Mouse (Mus musculus) kidney, embryonic 16.5 days (tissue): ENCODE measurements around the gene 4933428G20Rik. TPM values are rescaled to one million over a fixed set of nuclear protein-coding genes. Genes with fewer than 3 reads are reported as not detected.
A peak's percentile ranks its signal among the peaks of the same experiment; 100 is the strongest.

Experiments
- ATAC-seq: fragments of 200-750 bp; cut with Nextera tagmentation; 2 replicates; pipeline ENCODE4 v1.8.0; 2017; ENCODE audit warnings: moderate TSS enrichment; ENCODE audit not compliant: low FRiP score, low TSS enrichment
- H3K27ac ChIP-seq: fragments of 300-500 bp; sonication (generic); 2 replicates; pipeline ENCODE4 v1.5.1; 2014; ENCODE audit warnings: low read length
- H3K27me3 ChIP-seq: fragments of 300-500 bp; sonication (generic); 2 replicates; pipeline ENCODE4 v1.6.1; 2014; ENCODE audit warnings: low read length, control low read depth, mixed read lengths; ENCODE audit not compliant: insufficient read depth
- H3K36me3 ChIP-seq: fragments of 300-500 bp; sonication (generic); 2 replicates; pipeline ENCODE4 v1.6.1; 2014; ENCODE audit warnings: low read length, control low read depth, mixed read lengths; ENCODE audit not compliant: insufficient read depth
- H3K4me1 ChIP-seq: fragments of 300-500 bp; sonication (generic); 2 replicates; pipeline ENCODE4 v1.6.1; 2014; ENCODE audit warnings: low read length, control low read depth, mixed read lengths; ENCODE audit not compliant: insufficient read depth
- H3K4me2 ChIP-seq: fragments of 300-500 bp; sonication (generic); replicated peaks from 2 replicates; pipeline ENCODE4 v1.6.1; 2014; ENCODE audit warnings: low read depth, low read length
- H3K4me3 ChIP-seq: fragments of 300-500 bp; sonication (generic); 2 replicates; pipeline ENCODE4 v1.5.1; 2014; ENCODE audit warnings: mild to moderate bottlenecking, low read length
- H3K9ac ChIP-seq: fragments of 300-500 bp; sonication (generic); replicated peaks from 2 replicates; pipeline ENCODE4 v1.6.1; 2014; ENCODE audit warnings: low read length
- H3K9me3 ChIP-seq: fragments of 300-500 bp; sonication (generic); 2 replicates; pipeline ENCODE4 v1.6.1; 2016; ENCODE audit warnings: low read length, control low read depth
- WGBS: fragments of 180-500 bp; shearing (Covaris S2); extraction: QIAGEN DNeasy Blood & Tissue Kit; methylation state at CpG from one replicate; pipeline ENCODE4 v1.1.7; 2014; 5-methylcytosine and 5-hydroxymethylcytosine counted together
- polyA plus RNA-seq: library from polyadenylated mRNA; unstranded; fragments of >200 nt; fragmentation: Nextera tagmentation; extraction: Ambion mirVana; gene quantifications from 2 replicates; pipeline ENCODE4 v1.2.1, GENCODE M21; 2015

4933428G20Rik gene
- polyA plus RNA-seq, 1 experiment from 2014 or later = 0.75 TPM

DNA sequence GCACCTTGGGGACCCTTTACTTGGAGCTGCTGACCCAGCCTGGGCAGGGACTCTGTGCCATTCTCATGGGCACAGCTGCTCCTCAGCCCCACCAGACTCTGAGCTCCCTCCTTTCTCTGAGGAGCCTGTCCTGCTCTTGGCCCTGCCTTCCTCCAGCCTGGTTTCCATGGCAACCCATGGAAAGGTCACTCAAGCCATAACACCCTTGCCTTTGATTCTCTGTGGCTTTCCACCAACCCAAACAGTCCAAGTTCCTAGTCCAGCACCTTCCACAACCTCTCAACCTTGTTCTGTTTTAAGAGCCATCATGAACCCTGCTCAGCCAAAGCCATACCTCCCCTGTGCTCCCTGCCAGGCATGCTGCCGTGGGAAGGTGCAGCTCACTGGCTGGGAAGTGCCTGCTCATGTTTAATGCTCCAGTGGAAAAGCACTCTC is 23.7 kb upstream of the 4933428G20Rik start:
- no peaks in the 10 kb centered on the region for H3K36me3 ChIP-seq

DNA sequence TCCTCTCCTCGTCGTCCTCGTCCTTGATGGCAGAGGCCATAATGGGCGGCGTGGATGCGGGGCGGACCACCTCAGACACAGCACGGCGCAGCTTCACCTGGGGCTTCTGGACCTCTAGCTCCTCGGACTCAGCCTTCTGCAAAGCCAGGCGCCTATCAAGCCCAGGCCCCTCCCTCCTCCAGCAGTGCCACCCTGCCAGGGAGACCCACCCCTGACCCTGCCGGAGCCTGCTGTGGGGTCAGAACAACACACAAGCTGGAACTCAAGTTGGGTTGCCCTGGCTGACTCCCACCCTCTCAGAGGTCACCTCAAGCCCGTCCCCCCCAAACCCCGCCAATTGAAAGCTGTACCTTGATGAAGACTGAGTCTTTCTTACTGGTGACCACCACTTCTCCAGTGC is 23.0 kb upstream of the 4933428G20Rik start:
- WGBS = 72% methylated on average over 14 of the region's 14 CpGs
- no peaks in the 10 kb centered on the region for H3K36me3 ChIP-seq

More for the DNA sequence above, 23.7 kb upstream of the 4933428G20Rik start:
- Histone ChIP-seq H3K4me3 (no peak overlapping the region), H3K9ac (no peak overlapping the region), H3K27ac (peak overlapping the region; percentile 41; the same call in 1 of the 2 replicates), H3K27me3 (no peaks in the 10 kb centered on the region), H3K4me1 (peaks cover 24% of the 10 kb centered on the region), H3K9me3 (no peaks in the 10 kb centered on the region), H3K4me2 (no peak overlapping the region)
- ATAC-seq = peak; percentile 64
- WGBS = 4% methylated on average over 1 of the region's 1 CpGs

DNA sequence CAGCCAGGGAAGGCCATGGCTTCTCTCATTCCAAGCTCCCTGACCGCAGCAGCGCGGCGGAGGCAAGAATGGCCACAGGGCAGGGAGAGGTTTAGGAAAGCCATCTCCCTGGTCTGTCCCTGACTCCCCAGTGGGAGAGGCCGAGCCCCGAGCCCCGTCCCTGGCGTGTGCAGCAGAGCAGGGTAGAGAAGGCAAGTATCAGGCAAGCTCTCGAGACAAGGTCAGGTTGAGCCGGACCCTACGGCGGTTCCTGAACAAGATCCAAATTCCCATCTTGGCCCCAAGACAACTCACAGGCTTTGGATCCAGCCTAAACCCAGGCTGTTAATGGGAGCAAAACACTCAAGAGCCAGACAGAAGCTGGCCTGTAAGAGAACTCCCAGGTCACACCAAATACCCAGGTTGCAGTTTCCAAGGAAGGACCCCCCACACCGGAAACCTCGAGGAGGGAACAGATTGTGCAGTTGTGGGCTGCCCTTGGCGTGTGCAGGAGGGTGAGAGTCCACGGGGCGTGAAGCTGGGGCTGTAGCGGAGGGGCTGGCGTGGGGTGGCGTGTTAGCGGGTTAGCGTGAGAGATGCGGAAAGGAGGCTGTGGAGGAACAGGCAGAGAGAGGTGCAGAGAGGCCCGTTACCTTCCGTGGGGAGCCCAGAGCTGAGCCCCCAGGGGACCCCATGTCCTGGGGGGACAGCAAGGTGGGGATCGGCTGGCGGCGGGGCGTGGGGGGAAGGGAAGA is 21.8 kb upstream of the 4933428G20Rik start:
- H3K4me1 ChIP-seq = peaks cover 24% of the 10 kb centered on the region
- H3K27me3 ChIP-seq = no peaks in the 10 kb centered on the region
- ATAC-seq = no peak
- no peak overlapping the region for H3K4me2 ChIP-seq
- H3K9me3 ChIP-seq = no peaks in the 10 kb centered on the region
- no peaks in the 10 kb centered on the region for H3K36me3 ChIP-seq
- WGBS = 73% methylated on average over 29 of the region's 29 CpGs
- H3K27ac ChIP-seq = no peak overlapping the region
- H3K4me3 ChIP-seq = no peak overlapping the region
- no peak overlapping the region; the same call in 1 of the 2 replicates for H3K9ac ChIP-seq

More for the DNA sequence above, 23.0 kb upstream of the 4933428G20Rik start:
- Histone ChIP-seq H3K9me3 (no peaks in the 10 kb centered on the region), H3K27ac (no peak overlapping the region), H3K4me2 (no peak overlapping the region), H3K4me1 (peaks cover 24% of the 10 kb centered on the region), H3K27me3 (no peaks in the 10 kb centered on the region), H3K4me3 (no peak overlapping the region), H3K9ac (no peak overlapping the region)
- ATAC-seq = no peak

DNA sequence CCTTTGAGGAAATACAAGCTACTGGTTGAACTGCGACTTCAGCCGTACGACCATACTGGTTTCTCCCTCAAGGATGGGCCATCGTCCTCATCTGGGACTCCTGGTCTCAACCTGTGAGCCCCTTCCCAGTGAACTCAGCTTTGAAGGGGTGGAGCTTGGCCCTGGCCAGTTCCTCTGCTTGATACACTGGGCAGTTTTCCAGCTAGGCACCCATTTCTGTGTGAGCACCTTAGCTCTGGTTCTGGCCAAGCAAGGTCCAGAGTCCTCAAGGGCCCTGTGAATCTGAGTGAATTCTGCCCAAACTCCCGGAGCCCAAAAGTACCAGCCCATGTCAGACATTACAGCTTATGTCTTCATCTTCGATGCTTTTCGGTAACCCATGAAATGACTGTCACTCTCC is 20.4 kb upstream of the 4933428G20Rik start:
- H3K36me3 ChIP-seq = no peaks in the 10 kb centered on the region
- WGBS = 82% methylated on average over 7 of the region's 7 CpGs
- ATAC-seq = no peak

DNA sequence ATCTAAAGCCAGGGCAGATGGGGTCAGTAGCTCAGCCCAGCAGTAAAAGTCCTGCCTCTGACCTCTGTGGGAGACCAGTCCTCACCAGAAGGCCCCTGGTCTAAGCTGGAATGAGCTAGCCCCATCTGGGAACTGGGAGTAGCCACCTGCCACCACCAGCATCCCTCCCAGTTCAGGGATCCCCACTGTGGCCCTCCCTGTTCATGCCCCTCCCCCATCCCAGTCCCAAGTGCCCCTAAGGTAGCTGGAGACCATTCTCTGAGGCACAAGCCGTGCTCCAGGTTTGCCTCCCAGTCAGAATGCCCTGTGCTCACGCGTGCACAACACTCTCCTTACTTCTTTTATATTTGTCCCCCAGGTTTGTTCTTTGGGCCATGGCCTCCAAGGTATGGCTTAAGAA is 12.9 kb upstream of the 4933428G20Rik start:
- WGBS = 83% methylated on average over 3 of the region's 3 CpGs
- no peak overlapping the region for H3K4me3 ChIP-seq
- no peak overlapping the region for H3K4me2 ChIP-seq
- no peaks in the 10 kb centered on the region for H3K36me3 ChIP-seq
- H3K4me1 ChIP-seq = peaks cover 18% of the 10 kb centered on the region
- no peak overlapping the region for H3K27ac ChIP-seq
- H3K27me3 ChIP-seq = no peaks in the 10 kb centered on the region
- no peaks in the 10 kb centered on the region for H3K9me3 ChIP-seq
- no peak for ATAC-seq
- H3K9ac ChIP-seq = no peak overlapping the region

More for the DNA sequence above, 20.4 kb upstream of the 4933428G20Rik start:
- Histone ChIP-seq H3K9ac (no peak overlapping the region), H3K9me3 (no peaks in the 10 kb centered on the region), H3K4me1 (peaks cover 24% of the 10 kb centered on the region), H3K27ac (no peak overlapping the region), H3K4me3 (no peak overlapping the region), H3K27me3 (no peaks in the 10 kb centered on the region), H3K4me2 (no peak overlapping the region)

DNA sequence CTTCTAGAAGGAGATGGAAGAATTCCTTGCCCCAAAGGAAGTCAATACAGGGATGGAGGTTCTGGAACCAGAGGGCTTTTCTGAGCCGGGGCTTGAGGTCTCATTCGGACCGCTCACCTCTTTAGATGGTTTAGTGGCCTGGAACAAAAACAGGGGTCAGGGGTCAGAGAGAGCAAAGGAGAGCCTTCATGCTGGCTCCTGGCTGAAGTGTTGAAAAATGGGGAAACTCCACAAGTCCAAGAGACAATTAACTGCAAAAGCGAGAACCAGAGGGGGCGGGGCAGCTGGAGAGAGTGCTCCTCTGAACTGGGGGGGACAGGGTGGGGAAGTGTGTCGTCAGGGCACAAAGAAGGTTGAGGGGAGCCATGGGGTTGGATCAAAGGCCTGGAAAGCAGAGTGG is 12.4 kb upstream of the 4933428G20Rik start:
- Histone ChIP-seq H3K4me1 (peaks cover 18% of the 10 kb centered on the region), H3K9me3 (no peaks in the 10 kb centered on the region), H3K4me2 (peak overlapping the region; percentile 31), H3K9ac (no peak overlapping the region), H3K4me3 (no peak overlapping the region), H3K36me3 (no peaks in the 10 kb centered on the region), H3K27ac (peak overlapping the region; percentile 82; the same call in 1 of the 2 replicates), H3K27me3 (no peaks in the 10 kb centered on the region)
- ATAC-seq = no peak
- 62% methylated on average over 6 of the region's 6 CpGs for WGBS

DNA sequence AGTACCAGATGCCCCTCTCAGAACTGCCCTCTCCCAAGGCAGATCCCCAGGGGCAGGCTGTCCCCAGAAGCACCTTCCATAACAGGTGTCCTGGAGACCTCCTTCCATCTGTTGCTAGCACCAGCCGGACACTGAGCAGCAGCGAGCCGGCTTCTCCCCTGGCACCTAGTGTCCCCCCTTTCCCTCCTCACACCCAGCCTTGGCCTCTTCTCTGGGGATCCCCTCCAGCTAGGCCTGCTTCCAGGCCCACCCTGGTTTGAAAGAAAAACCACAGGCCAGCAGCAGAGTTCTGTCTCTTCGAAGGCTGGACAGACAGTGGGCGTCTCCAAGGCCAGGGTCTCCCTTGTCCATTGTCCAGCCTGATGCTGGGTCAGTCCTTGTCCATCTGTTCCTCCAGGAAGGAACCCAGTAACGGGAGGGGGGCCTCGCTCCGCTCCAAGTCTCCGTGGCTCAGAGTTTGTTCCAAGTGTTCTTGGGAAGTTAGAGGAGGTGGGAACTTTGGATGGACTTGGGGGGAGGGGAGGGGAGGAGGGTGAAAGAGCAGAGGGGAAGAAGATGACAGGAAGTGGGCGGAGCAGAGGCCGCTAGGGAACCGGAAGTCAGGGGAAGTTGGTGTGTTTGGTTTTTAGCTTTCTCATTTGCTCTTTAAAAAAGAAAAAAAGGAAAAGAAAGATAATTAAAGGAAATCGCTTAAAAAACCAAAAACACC is 11.7 kb upstream of the 4933428G20Rik start:
- Histone ChIP-seq H3K9me3 (no peaks in the 10 kb centered on the region), H3K27ac (peak overlapping the region; percentile 82), H3K36me3 (no peaks in the 10 kb centered on the region), H3K4me3 (peak overlapping the region; percentile 9; the same call in 1 of the 2 replicates), H3K9ac (peak overlapping the region; percentile 50), H3K4me2 (peak overlapping the region; percentile 31), H3K4me1 (peaks cover 18% of the 10 kb centered on the region), H3K27me3 (no peaks in the 10 kb centered on the region)
- ATAC-seq = peak; percentile 47; the same call in 1 of the 2 replicates
- WGBS = 50% methylated on average over 13 of the region's 13 CpGs

DNA sequence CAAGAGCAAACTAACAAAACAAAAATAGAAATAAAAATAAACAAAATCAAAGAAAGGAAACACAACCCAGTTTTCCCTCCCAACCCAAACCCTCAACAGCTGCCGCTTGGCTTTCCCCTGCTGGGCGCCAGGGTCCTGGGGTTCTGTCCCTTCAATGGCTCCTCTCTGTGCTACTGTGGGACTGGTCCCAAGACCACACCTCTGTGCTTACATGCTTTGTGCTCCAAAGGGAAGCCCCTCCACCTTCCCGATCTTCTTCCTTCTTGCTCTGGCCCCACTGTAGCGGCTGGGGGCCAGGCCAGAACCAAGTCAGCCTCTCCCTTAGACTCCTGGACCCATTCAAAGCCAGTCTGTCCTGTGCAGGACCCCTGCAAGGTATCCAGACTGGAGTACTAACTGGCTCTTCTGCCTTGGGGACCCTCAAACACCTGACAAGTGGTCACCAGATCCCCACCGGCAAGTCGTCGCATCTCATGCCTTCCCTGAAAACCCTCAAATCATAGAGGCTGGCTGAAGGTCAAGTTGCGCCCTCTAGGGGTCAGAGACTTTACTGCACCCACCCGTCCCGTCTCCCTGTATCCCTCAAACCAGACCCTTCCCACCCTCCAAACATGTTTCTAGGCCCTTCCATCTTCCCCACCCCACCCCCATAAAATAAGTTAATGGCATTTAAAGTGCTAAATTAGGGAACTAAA is 11.0 kb upstream of the 4933428G20Rik start:
- Histone ChIP-seq H3K4me3 (no peak overlapping the region), H3K4me1 (peaks cover 18% of the 10 kb centered on the region), H3K9me3 (no peaks in the 10 kb centered on the region), H3K4me2 (peak overlapping the region; percentile 3; the same call in 1 of the 2 replicates), H3K27ac (no peak overlapping the region), H3K36me3 (no peaks in the 10 kb centered on the region), H3K27me3 (no peaks in the 10 kb centered on the region), H3K9ac (no peak overlapping the region)
- WGBS = 37% methylated on average over 10 of the region's 10 CpGs
- ATAC-seq = no peak

DNA sequence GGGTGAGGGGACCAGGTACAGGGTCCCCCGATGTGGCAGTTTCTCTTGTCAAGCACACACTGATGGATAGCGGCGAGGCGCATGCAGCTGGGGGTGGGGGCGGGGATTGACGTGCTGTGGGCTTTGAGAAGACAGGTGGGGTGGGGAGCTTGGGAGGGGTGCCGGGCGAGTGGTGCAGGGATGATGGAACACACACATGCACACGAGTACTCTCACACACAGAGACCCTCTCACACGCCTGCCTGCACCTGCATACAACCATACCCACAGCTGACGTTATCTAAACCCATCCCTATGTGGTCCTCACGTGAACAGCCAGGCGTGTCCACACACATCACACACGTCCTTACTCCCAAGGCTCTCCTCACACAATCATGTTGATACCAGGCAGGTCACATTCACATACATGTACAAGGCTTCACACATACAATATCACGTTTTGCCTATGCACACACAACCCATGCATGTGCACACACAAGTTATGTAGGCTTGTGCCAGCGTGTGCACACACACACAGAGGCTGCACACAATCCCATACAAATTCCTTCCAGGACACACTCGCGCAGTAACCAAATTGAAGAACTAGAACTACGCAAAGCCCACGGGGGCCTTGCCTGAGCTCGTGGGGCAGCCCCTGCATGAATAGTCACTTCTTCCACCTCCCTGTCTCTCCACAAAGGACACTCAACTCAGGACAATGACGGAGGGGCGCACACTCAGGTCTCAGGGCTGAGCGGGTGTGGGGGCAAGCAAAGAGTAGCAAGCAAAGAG is 9.8 kb upstream of the 4933428G20Rik start:
- no peaks in the 10 kb centered on the region for H3K27me3 ChIP-seq
- 0 out of 2 replicates have a peak overlapping the region, but pooled peaks have one; percentile 20 for H3K9ac ChIP-seq
- ATAC-seq = no peak
- H3K27ac ChIP-seq = no peak overlapping the region
- no peak overlapping the region for H3K4me3 ChIP-seq
- 63% methylated on average over 24 of the region's 24 CpGs for WGBS
- H3K4me1 ChIP-seq = peaks cover 18% of the 10 kb centered on the region
- H3K4me2 ChIP-seq = no peak overlapping the region
- no peaks in the 10 kb centered on the region for H3K36me3 ChIP-seq
- H3K9me3 ChIP-seq = no peaks in the 10 kb centered on the region
